16 mouse cellular contexts compared by ENCODE assay signal in genomic region chr14:121553785-121554184, GRCm38 (mm10). TPM values are rescaled to one million over a fixed set of nuclear protein-coding genes. Genes with fewer than 3 reads are reported as not detected.
"Had no signal": no experiment of that assay in that cellular context is flagged by ENCODE, and none has a peak within 500 bp of the region (broad histone marks: within the 10 kb centered on the region; RNA-seq: fewer than 3 reads in every experiment).

No protein-coding gene starts in this region.

- H3K9ac ChIP-seq: kidney, embryonic 15.5 days; liver, embryonic 12.5 days; lung, embryonic 14.5 days; midbrain, embryonic 15.5 days had no signal

- H3K36me3 ChIP-seq: midbrain, embryonic 15.5 days had no signal

- DNase-seq: kidney, adult 2 months; kidney, postnatal 14 days; lung, embryonic 14.5 days; lung, postnatal 10 days; lung, postnatal 4 days; right cerebral cortex, postnatal 14 days had no signal

- H3K4me2 ChIP-seq: kidney, embryonic 15.5 days; liver, embryonic 12.5 days; lung, embryonic 14.5 days; midbrain, embryonic 15.5 days had no signal

- H3K4me1 ChIP-seq: kidney, embryonic 15.5 days; liver, embryonic 12.5 days; midbrain, embryonic 15.5 days had no signal

- H3K27ac ChIP-seq: kidney, embryonic 15.5 days; left cerebral cortex, adult 2 months; limb, embryonic 10.5 days; liver, embryonic 12.5 days; midbrain, embryonic 10.5 days; midbrain, embryonic 15.5 days had no signal

- ATAC-seq: liver, embryonic 12.5 days; midbrain, embryonic 15.5 days had no signal

- H3K27me3 ChIP-seq: kidney, embryonic 15.5 days; liver, embryonic 12.5 days; midbrain, embryonic 15.5 days had no signal

- H3K9me3 ChIP-seq: kidney, embryonic 15.5 days; limb, embryonic 10.5 days; liver, embryonic 12.5 days; midbrain, embryonic 10.5 days; midbrain, embryonic 15.5 days had no signal

- H3K4me3 ChIP-seq: kidney, embryonic 15.5 days; left cerebral cortex, adult 2 months; limb, embryonic 10.5 days; liver, embryonic 12.5 days; midbrain, embryonic 10.5 days; midbrain, embryonic 15.5 days had no signal

RNA-seq across cellular contexts. Expression of gene Slc15a1, which starts 48.7 kb away (rescaled TPM):
- total RNA-seq: layer of hippocampus, adult 8-10 months; left cerebral cortex, adult 2 months; megakaryocyte, adult 5-6 weeks had no signal
- polyA plus RNA-seq: limb, embryonic 10.5 days; liver, embryonic 12.5 days; midbrain, embryonic 10.5 days; neural tube, embryonic 14.5 days; stomach, embryonic 14.5 days had no signal
